Mouse (Mus musculus) macrophage (primary cell): ENCODE data around the gene Ric8a. TPM values are rescaled to one million over a fixed set of nuclear protein-coding genes. Genes with fewer than 3 reads are reported as not detected.

ENCODE experiments used
- polyA plus RNA-seq: library from polyadenylated mRNA; stranded (reverse); fragments of 250-400 nt; gene quantifications from 3 replicates; pipeline ENCODE4 v1.2.4, GENCODE M21; 2018; ENCODE audit warnings: inconsistent platforms

Gene Ric8a
- polyA plus RNA-seq, 1 experiment from 2014 or later = 18.7 TPM

Other genes starting within 250 kb of the Ric8a start
- not detected in 3 replicates for gene Olfr61, start 228.0 kb upstream of the Ric8a start, polyA plus RNA-seq
- not detected in 3 replicates for gene Olfr53, start 210.5 kb upstream of the Ric8a start, polyA plus RNA-seq
- gene Olfr539, start 197.0 kb upstream of the Ric8a start, polyA plus RNA-seq = not detected in 3 replicates
- not detected in 3 replicates for gene Olfr45, start 175.0 kb upstream of the Ric8a start, polyA plus RNA-seq
- not detected in 3 replicates for gene Olfr541, start 159.7 kb upstream of the Ric8a start, polyA plus RNA-seq
- gene Cyp2e1, start 93.2 kb upstream of the Ric8a start, polyA plus RNA-seq = not detected in 3 replicates
- gene Syce1, start 69.1 kb upstream of the Ric8a start, polyA plus RNA-seq = 0.50 to 0.64 TPM in 2 of 3 replicates, not detected in the other
- 0.17 to 0.31 TPM (median 0.19 TPM) in 3 replicates for gene Zfp941, start 34.8 kb upstream of the Ric8a start, polyA plus RNA-seq
- gene Urah, start 21.9 kb upstream of the Ric8a start, polyA plus RNA-seq = not detected in 3 replicates
- gene Scgb1c1, start 11.4 kb upstream of the Ric8a start, polyA plus RNA-seq = not detected in 3 replicates
- gene Odf3, start 9.2 kb upstream of the Ric8a start, polyA plus RNA-seq = not detected in 3 replicates
- not detected in 3 replicates for gene Gm45785, start 626 bp upstream of the Ric8a start, polyA plus RNA-seq
- gene Bet1l, start 620 bp downstream of the Ric8a start, polyA plus RNA-seq = 8.0 to 19.0 TPM (median 14.4 TPM) in 3 replicates
- 77.6 to 104 TPM (median 78.6 TPM) in 3 replicates for gene Psmd13, start 25.0 kb downstream of the Ric8a start, polyA plus RNA-seq
- 4.8 to 16.9 TPM (median 7.6 TPM) in 3 replicates for gene Sirt3, start 25.4 kb downstream of the Ric8a start, polyA plus RNA-seq
- not detected in 3 replicates for gene Cox8b, start 43.5 kb downstream of the Ric8a start, polyA plus RNA-seq
- gene Nlrp6, start 63.9 kb downstream of the Ric8a start, polyA plus RNA-seq = not detected in 3 replicates
- 6.3 to 9.2 TPM (median 7.2 TPM) in 3 replicates for gene Pgghg, start 84.4 kb downstream of the Ric8a start, polyA plus RNA-seq
- gene Ifitm5, start 93.3 kb downstream of the Ric8a start, polyA plus RNA-seq = 0.30 to 1.0 TPM in 2 of 3 replicates, not detected in the other
- gene Gm45717, start 99.0 kb downstream of the Ric8a start, polyA plus RNA-seq = 0.87 TPM in 1 of 3 replicates, not detected in the others
- gene Ifitm2, start 99.0 kb downstream of the Ric8a start, polyA plus RNA-seq = 471 to 1,093 TPM (median 749 TPM) in 3 replicates
- 4.7 to 18.2 TPM (median 4.8 TPM) in 3 replicates for gene Ifitm1, start 110.3 kb downstream of the Ric8a start, polyA plus RNA-seq
- 596 to 2,531 TPM (median 1,114 TPM) in 3 replicates for gene Ifitm3, start 153.8 kb downstream of the Ric8a start, polyA plus RNA-seq
- gene Ifitm6, start 161.0 kb downstream of the Ric8a start, polyA plus RNA-seq = 4.1 to 21.4 TPM (median 7.4 TPM) in 3 replicates
- gene Gm17387, start 172.2 kb downstream of the Ric8a start, polyA plus RNA-seq = not detected in 3 replicates
- gene B4galnt4, start 204.1 kb downstream of the Ric8a start, polyA plus RNA-seq = not detected in 3 replicates
- gene Pkp3, start 221.3 kb downstream of the Ric8a start, polyA plus RNA-seq = not detected in 3 replicates
- 0.50 to 2.0 TPM (median 0.58 TPM) in 3 replicates for gene Sigirr, start 243.6 kb downstream of the Ric8a start, polyA plus RNA-seq